Mouse (Mus musculus) telencephalon, adult 2 months (tissue): Measurements from ENCODE around the gene Hoxa7.

ENCODE experiments used
- DNase-seq: peaks from one replicate; pipeline ENCODE4 v3.0.0-alpha.2; 2011; ENCODE audit warnings: low read depth, low spot score

Hoxa7 gene

DNA sequence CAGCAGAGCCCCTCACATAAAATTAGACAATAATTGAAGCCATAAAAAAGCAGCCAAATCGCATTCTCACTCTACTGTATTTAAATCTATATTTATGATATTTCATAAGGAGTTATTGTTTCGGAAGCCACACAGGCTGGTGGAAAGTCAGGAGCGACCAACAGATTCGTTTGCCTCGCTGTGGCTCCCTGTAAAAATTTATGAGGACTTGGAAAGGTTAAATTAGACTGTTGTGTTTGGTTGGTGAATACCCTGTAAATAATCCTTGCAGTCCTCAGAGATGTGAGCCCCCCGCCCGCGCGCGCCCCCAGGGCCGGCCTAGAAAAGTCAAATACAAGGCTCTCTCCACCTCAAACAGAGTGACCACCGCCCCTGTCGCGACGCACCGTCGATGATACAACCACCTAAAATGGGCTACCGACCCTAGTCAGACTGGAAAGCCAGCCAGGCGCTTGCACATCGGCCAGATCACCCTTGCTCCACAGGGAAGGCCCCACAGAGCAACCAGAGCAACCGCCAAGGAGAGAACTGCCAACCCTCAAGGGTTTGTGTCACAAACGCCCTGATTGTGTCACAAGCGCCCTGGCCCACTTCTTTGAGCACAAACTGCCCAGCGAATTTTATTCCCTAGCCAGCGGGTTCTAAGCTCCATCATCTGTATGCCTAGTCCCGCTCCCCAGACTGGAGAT lies 5.1 kb upstream of the Hoxa7 start:
- DNase-seq: no peak

- DNase-seq: no peak
Measured at GRCm38 (mm10) chr6:52225612-52226568, 4.2 kb upstream of the Hoxa7 start.

DNA sequence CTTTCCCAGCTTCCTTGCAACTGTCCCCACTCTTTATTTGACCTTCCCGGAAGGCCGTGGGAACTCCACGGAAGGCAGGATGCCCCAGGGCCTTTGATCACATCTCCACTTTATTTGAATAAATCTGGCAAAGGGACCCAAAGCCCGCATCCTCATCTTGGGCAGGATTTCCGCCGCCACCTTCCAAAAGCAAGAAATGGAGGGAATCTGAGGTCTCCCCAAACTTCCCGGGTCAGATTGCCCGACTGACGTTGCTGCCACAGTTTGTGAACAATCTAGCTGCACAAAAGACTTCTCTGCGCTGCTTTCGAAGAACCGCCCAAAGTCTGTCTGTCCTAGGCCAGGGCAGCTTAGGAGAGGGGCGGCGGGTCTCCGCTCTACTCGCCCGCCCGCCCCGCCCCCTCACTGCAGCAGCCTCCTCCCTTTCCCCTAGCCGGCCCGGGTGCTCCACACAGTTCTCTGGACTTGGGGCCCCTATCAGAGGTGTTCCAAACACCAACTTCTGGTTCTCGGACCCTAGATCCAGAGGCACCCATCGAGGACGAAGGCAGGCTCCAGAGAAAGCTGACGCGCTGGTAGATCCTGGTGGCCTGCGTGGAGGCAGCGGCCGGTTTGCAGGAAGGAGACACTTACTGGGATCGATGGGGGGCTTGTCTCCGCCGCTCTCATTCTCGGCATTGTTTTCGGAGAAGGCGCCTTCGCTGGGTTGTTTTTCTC lies 3.4 kb upstream of the Hoxa7 start:
- DNase-seq: no peak

- DNase-seq: no peak
Measured at GRCm38 (mm10) chr6:52223939-52224760, 2.5 kb upstream of the Hoxa7 start.

- no peak for DNase-seq
Measured at GRCm38 (mm10) chr6:52222729-52223128, 1.1 kb upstream of the Hoxa7 start.

DNA sequence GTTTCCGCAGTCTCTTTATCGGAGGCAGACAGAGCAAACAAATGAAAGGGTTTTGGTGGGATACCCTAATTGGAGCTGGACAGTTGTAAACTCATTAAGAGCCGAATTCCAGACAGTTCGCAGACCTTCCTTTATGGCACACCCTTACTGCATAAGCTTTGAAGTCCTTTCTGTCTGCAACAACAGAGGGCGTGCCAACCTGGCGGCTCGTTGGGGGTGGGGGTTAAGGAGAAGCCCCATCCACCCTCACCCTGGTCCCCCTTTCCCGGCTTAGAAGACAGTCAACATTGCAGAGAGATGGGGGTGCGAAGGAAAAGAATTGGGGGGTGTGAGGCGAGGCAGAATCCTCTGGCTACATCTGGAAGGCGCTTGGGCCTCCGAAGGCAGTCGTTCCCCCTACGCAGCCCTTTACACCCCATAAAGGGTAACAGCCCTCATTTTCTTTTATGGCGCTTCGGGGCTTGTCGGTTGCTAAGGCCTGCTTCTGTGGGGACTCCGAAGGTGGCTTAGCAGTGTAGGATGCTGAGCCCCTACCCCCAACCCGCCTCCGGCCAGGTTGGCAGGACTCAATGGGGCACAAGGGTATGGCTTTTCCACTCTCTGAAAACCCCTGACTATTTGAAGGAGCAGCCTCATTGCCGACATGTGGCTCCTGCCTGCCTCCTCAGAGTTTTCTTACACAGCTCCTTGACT lies 485 bp upstream of the Hoxa7 start:
- no peak for DNase-seq

- DNase-seq: no peak
Measured at GRCm38 (mm10) chr6:52220865-52221310, 766 bp downstream of the Hoxa7 start.

GRCm38 (mm10) chr6:52220003-52220864 lies 1.4 kb downstream of the Hoxa7 start:
- DNase-seq: no peak

GRCm38 (mm10) chr6:52219234-52219942 lies 2.3 kb downstream of the Hoxa7 start:
- DNase-seq: no peak

- no peak for DNase-seq
Measured at GRCm38 (mm10) chr6:52218643-52219215, 2.9 kb downstream of the Hoxa7 start.

GRCm38 (mm10) chr6:52217895-52218642 lies 3.6 kb downstream of the Hoxa7 start:
- DNase-seq: no peak

DNA sequence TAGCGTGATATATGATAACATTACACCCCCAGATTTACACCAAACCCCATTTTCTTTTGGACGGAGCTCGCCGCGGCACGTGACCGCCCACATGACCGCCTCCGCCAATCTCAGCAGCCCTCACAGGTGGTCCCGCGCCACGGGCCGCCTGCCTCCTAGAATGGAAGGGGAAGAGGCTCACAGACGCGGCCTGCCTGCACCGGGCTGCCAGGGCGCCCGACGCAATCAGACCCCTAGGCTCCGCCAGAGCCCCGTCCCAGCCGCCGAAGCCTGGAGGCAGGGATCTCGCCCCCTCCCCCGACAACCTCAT lies 4.2 kb downstream of the Hoxa7 start:
- DNase-seq: no peak

DNA sequence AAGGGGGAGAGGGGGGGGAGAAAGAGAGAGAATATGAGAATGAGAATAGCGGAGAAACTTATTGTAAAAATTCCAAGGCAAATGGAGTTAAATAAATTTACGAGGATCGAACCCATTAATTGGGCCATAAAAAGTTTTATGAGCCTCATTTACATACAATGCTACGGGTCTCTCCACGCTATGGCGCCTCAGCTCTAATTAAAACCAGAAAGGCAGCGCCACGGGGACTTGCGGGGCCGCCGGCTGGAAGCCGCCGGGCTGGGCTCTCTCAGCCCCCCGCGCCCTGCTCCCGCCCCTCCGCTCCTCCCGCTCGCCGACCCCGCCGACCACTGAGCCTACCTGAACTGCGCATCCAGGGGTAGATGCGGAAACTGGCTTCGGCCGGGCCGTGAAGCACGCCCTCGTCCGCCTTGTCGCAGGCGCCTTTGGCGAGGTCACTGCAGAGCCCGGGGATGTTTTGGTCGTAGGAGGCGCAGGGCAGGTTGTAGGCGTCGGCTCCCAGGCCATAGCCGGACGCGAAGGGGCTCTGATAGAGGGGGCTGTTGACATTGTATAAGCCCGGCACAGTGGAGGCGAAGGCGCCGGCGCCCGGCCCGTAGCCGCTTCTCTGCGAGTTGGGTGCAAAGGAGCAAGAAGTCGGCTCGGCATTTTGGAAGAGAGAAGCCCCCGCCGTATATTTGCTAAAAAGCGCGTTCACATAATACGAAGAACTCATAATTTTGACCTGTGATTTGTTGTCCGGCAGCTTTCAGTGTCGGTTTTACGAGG lies 4.8 kb downstream of the Hoxa7 start:
- DNase-seq: no peak

- no peak for DNase-seq
Measured at GRCm38 (mm10) chr6:52215771-52216535, 5.7 kb downstream of the Hoxa7 start.

DNA sequence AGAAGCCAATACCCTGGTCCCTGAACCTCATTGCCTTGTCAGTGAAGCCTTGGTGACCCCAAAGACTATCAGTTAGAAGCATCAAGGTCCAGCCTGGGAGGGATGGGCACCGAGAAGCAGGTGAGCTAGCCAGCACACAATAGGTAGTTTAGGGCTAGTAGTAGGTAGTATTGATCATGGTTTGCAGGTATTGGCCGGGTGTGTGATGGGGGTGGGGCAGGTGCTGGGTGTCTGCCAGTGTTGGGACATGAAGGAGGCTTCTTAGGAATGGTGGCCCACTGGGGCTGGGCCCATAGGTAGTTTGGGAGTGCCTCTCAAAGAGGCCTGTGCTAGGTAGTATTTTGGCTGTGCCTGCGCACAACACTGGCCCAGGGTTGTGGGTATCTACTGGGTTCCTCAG lies 6.6 kb downstream of the Hoxa7 start:
- no peak for DNase-seq

- no peak for DNase-seq
Measured at GRCm38 (mm10) chr6:52214271-52214670, 7.4 kb downstream of the Hoxa7 start.
